Mouse (Mus musculus) left cerebral cortex, adult 2 months (tissue): ENCODE data around the gene Clba1. TPM values are rescaled to one million over a fixed set of nuclear protein-coding genes. Genes with fewer than 3 reads are reported as not detected.

ENCODE experiments used
- DNase-seq, 2 experiments: peaks; one replicate each; pipeline ENCODE4 v3.0.0; 2021 to 2022; ENCODE audit warnings: low spot score in 2 of 2, mixed read lengths in 1 of 2; ENCODE audit errors: extremely low spot score in 1 of 2
- H3K27ac ChIP-seq: fragments of 200-600 bp; 2 replicates; pipeline ENCODE4 v1.8.1; 2022
- H3K4me3 ChIP-seq: fragments of 200-600 bp; 2 replicates; pipeline ENCODE4 v1.8.1; 2022
- CTCF ChIP-seq: fragments of 200-600 bp; IDR thresholded peaks from 2 replicates; pipeline ENCODE4 v1.8.1; 2022; ENCODE audit warnings: antibody characterized with exemption, mild to moderate bottlenecking, moderate library complexity
- intact Hi-C: fragments of 180-260 bp; cut with DNase I; formaldehyde crosslinking; loops from one replicate; pipeline ENCODE4 v1.15.1; 2025
- long read RNA-seq, 2 experiments: library from polyadenylated mRNA; stranded (forward); transcript quantifications; one replicate each; pipeline ENCODE4 v2.0.0; 2021; ENCODE audit warnings: borderline mapping rate in 2 of 2
- total RNA-seq, 2 experiments: library from RNA; stranded (reverse); gene quantifications; 2 replicates each; pipeline ENCODE4 v1.2.3; 2021

The Clba1 gene
- total RNA-seq, result 10 to 100 TPM; 15.7 to 18.6 TPM
- long read RNA-seq, experiment 1, transcript Clba1-201 (5 exons, 1,960 nt), result major isoform, 23 of 26 reads
- long read RNA-seq, experiment 1, partial matches to known transcripts, result 0 of 26 reads
- long read RNA-seq, experiment 1, other reads (novel, unspliced or antisense), result 3 of 26 reads
- long read RNA-seq, experiment 2, transcript Clba1-201 (5 exons, 1,960 nt), result major isoform, 21 of 25 reads
- long read RNA-seq, experiment 2, partial matches to known transcripts, result 3 of 25 reads
- long read RNA-seq, experiment 2, other reads (novel, unspliced or antisense), result 1 of 25 reads

DNA sequence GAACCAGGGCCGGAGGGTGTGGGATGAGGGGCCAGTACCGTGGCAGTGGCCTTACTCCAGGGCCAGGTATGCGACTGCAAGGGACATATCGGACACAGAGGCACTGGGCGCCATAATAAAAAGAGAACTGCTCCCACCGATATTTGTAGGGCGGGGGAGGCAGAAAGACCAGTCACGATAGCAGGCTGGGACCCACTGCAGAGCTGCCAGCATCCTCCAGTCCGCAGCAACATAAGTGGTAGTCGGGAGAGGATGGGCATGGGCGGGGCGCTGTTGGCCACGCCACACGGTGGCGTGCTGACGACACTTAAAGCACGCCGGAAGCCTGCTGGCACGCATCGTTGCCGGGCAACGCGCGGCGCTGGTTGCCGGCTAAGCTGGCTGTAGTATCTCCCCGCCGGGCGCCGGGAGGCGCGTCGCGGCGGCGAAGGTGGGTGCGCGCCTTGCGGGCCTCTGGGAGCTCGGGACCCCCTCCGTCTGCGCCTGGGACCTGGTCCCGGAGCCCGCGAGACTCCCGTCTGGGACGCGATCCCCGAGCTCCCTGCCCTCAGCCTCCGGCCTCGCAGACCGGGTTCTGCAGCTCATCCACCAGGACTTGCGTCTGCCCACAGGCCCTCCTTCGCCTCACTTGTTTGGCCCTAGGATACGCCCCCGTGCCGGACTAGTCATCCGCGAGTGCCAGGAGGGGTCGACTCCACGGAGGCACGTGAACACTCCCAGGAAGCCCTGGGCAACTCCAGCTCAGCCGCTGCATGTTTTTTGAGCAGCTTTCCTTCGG, at the start of gene Clba1:
TSS of gene Clba1 (plus strand) at position 351 of the 778 bp plus-strand sequence.
- TF ChIP-seq CTCF, result peak; percentile 47
- Histone ChIP-seq H3K4me3 (peak within 1 kb of the TSS; percentile 86), H3K27ac (peak within 1 kb of the TSS; percentile 94)
- intact Hi-C loops, result loop anchor here (2.0 to 5.0 kb wide), 2 partner anchors 20 to 61 kb away; partner anchors contain the start of gene Cdca4
- peak; percentile 94 for DNase-seq

DNA sequence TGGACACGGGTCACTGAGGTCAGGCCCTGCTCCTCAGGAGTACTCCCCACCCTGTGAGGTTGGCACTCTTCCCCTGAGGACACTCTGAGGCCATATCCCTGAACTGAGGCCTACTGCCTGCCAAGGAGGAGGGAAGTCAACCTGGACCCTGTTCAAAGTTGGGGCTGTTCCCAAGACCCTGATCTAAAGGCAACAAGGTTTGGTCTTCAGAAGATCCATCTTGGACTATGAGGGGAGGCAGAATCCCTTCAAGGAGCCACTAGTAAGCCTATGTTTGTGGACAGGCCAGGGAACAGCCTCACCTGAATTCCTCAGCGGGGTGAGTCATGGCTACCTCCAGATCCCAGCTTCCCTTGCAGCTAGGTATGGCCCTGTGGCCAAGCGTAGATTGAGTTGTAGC, 49.3 kb upstream of the Clba1 start:
- intact Hi-C loops, result no loop called here
- TF ChIP-seq CTCF, result no peak
- Histone ChIP-seq H3K4me3 (no peak overlapping the region), H3K27ac (no peak overlapping the region)
- no peak for DNase-seq

DNA sequence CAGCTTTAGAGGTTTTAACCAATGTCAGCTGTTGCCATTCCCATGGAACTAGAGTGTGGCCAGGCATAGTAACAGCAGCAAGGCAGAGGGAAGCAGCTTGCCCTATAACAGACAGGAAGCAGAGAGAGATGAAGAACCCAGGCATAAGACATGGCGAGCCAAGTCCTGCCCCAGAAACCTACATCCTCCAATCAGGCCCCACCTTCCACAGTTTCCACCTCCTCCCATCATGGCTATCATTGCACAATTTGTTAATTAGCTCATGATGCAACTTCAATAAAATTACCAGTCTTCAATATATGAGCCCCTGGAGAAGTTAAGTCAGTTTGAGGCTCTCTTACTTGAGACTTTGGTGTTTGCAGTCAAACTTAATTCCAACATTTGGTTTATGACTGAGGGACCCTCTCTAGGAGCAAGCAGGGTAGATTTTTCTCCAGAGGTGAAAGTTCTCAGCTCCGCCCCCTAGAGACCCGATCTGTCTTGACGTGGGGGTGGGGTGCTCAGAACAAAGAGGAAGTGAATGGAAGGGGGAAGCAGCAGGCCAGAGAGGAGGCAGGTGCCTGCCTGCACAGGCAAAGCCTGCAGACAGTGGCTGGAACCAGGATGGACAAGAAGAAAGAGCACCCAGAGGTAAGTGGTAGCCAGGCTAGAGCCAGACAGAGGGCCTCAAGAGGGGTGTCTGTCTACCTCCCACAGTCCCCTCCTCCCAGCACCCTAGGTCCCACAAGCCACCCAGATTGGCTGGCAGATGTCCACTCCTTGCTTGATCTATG, 48.4 kb upstream of the Clba1 start, which contains the start of gene Pld4:
TSS of gene Pld4 (plus strand) at position 502 of the 773 bp plus-strand sequence.
- H3K4me3 ChIP-seq, result no peak within 1 kb of the TSS
- TF ChIP-seq CTCF, result no peak
- H3K27ac ChIP-seq, result no peak within 1 kb of the TSS; the same call in 1 of the 2 replicates
- no peak for DNase-seq
- intact Hi-C loops, result no loop called here

DNA sequence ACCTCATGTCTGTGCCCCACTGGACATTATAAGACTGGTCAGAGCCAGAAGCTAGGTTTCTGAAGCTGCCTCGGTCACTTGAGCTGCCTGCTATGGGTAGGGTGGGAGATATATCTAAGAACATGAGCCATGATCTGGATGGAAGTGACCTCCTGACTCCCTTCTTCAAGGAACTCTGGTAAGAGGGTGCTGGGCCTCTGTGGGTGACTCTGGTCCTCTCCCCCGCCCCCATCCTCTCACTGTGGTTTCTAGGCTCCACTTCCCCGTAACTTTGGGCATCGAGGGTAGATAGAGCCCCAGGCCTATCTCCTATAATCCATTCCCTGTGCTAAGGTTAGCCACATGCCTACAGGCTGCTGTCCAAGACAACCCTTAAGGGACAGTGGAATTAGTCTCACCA, 47.3 kb upstream of the Clba1 start:
- DNase-seq, result no peak
- Histone ChIP-seq H3K27ac (no peak overlapping the region), H3K4me3 (no peak overlapping the region)
- intact Hi-C loops, result no loop called here
- TF ChIP-seq CTCF, result no peak

DNA sequence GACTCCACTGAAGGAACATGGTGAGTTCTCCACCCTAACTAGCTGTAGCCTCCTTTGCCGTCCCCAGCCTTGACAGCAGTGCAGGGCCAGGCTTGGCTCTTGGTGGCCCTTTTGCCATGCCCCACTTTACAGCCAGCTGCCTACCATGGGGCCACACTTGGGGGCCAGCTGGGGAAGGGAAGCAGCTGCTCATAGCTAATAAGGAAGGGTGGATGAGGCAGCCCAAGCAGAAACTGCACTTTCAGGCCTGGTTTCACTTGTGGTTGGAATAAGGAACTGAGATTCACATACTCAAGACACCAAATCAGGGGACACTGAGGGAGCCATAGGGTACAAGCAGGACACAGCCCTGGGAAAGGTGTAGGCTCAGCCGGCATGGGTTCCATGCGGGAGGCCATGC, 46.7 kb upstream of the Clba1 start:
- DNase-seq, result no peak
- intact Hi-C loops, result no loop called here
- no peak overlapping the region for H3K27ac ChIP-seq
- TF ChIP-seq CTCF, result no peak
- no peak overlapping the region for H3K4me3 ChIP-seq

DNA sequence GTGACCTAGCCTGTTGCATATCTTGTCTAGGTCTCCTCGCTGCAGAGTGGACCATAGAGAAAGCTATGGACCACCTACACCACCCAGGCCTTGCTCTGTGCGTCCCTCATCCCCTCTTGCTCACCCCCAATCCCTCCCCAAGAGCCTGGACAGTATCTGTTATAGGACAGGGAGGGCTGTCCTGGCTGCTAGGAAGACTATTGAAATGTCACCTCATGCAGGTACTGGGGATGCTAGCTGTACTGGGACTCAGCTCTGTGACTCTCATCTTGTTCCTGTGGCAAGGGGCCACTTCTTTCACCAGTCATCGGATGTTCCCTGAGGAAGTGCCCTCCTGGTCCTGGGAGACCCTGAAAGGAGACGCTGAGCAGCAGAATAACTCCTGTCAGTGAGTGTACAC, 45.6 kb upstream of the Clba1 start:
- TF ChIP-seq CTCF, result no peak
- no peak overlapping the region for H3K27ac ChIP-seq
- H3K4me3 ChIP-seq, result no peak overlapping the region
- intact Hi-C loops, result no loop called here
- no peak for DNase-seq

DNA sequence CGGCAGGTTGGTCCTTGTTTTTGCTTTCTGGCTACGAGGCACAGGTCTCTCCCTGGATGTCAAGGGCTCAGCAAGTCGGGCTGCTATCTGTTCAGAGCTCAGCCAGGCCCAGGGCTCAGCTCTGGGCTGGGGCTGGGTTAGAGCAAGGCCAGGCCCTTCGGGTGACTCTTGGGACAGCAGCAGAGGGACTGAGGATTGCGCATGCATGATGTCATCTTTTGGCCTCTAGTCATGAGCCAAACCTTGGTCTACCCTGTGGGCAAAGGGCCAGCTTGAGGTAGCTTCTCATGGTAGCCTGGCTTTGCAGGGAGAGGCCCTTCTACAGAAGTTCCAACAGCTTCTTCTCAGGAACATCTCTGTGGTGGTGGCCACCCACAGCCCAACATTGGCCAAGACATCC, 44.6 kb upstream of the Clba1 start:
- DNase-seq, result no peak
- intact Hi-C loops, result no loop called here
- no peak overlapping the region for H3K4me3 ChIP-seq
- H3K27ac ChIP-seq, result no peak overlapping the region
- no peak for TF ChIP-seq CTCF

DNA sequence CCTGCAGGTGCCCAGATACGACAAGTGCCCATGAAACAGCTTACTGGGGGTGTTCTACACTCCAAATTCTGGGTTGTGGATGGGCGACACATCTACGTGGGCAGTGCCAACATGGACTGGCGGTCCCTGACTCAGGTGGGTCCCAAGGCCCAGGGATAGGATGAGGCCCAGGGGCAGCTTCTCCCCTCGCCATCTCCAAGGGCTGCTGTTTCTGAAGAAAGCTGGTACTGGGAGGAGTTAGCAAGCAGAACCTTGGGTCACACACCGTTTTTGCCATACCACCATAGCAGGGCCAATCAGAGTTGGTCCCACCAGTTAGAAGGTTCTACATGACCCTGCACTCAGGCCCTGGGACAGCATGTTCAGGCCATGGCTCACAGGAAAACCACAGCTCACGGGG, 43.7 kb upstream of the Clba1 start:
- DNase-seq, result no peak
- intact Hi-C loops, result no loop called here
- Histone ChIP-seq H3K4me3 (no peak overlapping the region), H3K27ac (no peak overlapping the region)
- TF ChIP-seq CTCF, result no peak

DNA sequence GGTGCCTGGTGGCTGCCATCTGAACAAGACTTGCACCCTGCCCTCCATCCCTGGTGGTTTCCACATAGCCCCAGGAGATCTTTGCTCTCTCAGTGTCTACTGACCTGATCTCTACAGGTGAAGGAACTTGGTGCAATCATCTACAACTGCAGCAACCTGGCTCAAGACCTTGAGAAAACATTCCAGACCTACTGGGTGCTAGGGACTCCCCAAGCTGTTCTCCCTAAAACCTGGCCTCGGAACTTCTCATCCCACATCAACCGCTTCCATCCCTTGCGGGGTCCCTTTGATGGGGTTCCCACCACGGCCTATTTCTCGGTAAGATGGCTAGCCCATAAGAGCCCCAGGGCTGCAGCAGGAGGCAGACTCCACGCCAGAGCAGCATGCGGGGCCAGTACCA, 42.2 kb upstream of the Clba1 start:
- no peak overlapping the region for H3K4me3 ChIP-seq
- H3K27ac ChIP-seq, result no peak overlapping the region
- intact Hi-C loops, result no loop called here
- no peak for DNase-seq
- no peak for TF ChIP-seq CTCF

DNA sequence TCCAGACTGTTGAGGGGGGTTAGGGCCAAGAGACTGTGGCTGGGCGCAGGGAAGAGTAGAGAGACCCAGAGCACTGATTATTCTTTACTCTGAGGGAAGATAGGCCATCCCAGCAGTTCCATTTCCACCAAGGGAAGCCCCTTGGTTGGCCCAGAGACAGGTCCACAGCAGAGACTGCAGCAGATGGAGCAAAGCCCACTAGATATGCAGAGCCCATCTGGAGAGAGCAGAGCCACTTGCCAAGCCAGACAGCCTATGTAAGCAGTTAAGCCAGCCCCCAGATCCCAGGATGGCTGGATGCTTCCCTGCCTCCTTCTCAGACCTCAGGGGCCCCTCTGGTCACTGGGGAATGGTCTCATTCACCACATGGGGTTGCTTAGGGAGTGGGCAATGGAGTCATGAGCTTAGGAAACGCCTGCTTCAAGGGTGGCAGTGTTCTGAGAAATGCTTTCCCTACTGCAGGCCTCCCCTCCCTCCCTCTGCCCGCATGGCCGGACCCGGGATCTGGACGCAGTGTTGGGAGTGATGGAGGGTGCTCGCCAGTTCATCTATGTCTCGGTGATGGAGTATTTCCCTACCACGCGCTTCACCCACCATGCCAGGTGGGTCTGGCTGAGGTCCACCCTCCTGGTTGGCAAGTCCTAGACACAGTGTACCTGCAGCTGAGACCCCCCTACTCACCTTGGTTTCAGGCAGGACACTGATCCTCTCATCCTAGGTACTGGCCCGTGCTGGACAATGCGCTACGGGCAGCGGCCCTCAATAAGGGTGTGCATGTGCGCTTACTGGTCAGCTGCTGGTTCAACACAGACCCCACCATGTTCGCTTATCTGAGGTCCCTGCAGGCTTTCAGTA, 41.5 kb upstream of the Clba1 start:
- no peak for TF ChIP-seq CTCF
- intact Hi-C loops, result no loop called here
- no peak overlapping the region for H3K4me3 ChIP-seq
- no peak overlapping the region for H3K27ac ChIP-seq
- DNase-seq, result no peak

DNA sequence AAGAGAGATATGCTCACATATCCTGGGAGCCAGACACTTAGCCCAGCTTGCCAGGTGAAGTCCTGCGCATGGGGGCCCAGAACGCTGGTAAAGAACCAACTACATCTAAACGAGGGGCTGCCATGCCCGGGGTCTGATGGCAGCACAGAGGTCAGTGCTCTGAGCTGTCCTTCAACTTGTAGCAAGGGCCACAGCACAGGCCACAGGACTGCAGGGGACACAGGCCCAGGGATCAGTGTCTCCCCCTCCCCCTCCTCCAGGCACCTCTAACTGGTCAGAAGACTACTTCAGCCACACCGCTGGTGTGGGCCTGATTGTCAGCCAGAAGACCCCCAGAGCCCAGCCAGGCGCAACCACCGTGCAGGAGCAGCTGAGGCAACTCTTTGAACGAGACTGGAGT, 40.6 kb upstream of the Clba1 start:
- intact Hi-C loops, result no loop called here
- TF ChIP-seq CTCF, result no peak
- DNase-seq, result no peak
- Histone ChIP-seq H3K27ac (no peak overlapping the region), H3K4me3 (no peak overlapping the region)
